Mouse (Mus musculus) lung, postnatal 4 days (tissue): ENCODE results near the gene 1700047I17Rik2.
"Not testable (repeated sequence)": the region's sequence is repeated elsewhere in the genome, so short reads cannot be mapped to it uniquely, and the experiment has no call there.

Experiments
- DNase-seq, 2 experiments: peaks; one replicate each; pipeline ENCODE4 v3.0.0; 2021

The 1700047I17Rik2 gene

GRCm38 (mm10) chr12:55199306-55199705 lies at the start of gene 1700047I17Rik2:
1700047I17Rik2 (plus strand) TSS chr12:55199592.
- not testable (repeated sequence) for DNase-seq

GRCm38 (mm10) chr12:55154559-55155448 lies 44.6 kb upstream of the 1700047I17Rik2 start, which contains the start of gene Srp54b:
Srp54b (plus strand) TSS chr12:55155104.
- DNase-seq, result not testable (repeated sequence)

GRCm38 (mm10) chr12:55155449-55155783 lies 44.0 kb upstream of the 1700047I17Rik2 start:
- DNase-seq, result not testable (repeated sequence)

- DNase-seq, result not testable (repeated sequence)
These were observed 32.3 kb upstream of the 1700047I17Rik2 start for GRCm38 (mm10) chr12:55167034-55167557.

GRCm38 (mm10) chr12:55187686-55188085 lies 11.7 kb upstream of the 1700047I17Rik2 start:
- DNase-seq, result not testable (repeated sequence)

GRCm38 (mm10) chr12:55189127-55189526 lies 10.3 kb upstream of the 1700047I17Rik2 start:
- DNase-seq, result not testable (repeated sequence)

- DNase-seq, result not testable (repeated sequence)
These were observed 407 bp downstream of the 1700047I17Rik2 start for GRCm38 (mm10) chr12:55199799-55200198.

GRCm38 (mm10) chr12:55212944-55213343 lies 13.6 kb downstream of the 1700047I17Rik2 start:
- not testable (repeated sequence) for DNase-seq

- DNase-seq, result not testable (repeated sequence)
These were observed 30.5 kb downstream of the 1700047I17Rik2 start, which contains the start of gene Srp54c for GRCm38 (mm10) chr12:55229626-55230519. Srp54c (plus strand) TSS chr12:55230168.

GRCm38 (mm10) chr12:55230520-55230861 lies 31.1 kb downstream of the 1700047I17Rik2 start:
- not testable (repeated sequence) for DNase-seq

- not testable (repeated sequence) for DNase-seq
These were observed 42.9 kb downstream of the 1700047I17Rik2 start for GRCm38 (mm10) chr12:55242243-55242642.

- not testable (repeated sequence) for DNase-seq
These were observed 62.6 kb downstream of the 1700047I17Rik2 start for GRCm38 (mm10) chr12:55261950-55262349.

GRCm38 (mm10) chr12:55263385-55263784 lies 64.0 kb downstream of the 1700047I17Rik2 start:
- not testable (repeated sequence) for DNase-seq
